24 mouse cellular contexts compared by ENCODE assay signal in the genomic region with DNA sequence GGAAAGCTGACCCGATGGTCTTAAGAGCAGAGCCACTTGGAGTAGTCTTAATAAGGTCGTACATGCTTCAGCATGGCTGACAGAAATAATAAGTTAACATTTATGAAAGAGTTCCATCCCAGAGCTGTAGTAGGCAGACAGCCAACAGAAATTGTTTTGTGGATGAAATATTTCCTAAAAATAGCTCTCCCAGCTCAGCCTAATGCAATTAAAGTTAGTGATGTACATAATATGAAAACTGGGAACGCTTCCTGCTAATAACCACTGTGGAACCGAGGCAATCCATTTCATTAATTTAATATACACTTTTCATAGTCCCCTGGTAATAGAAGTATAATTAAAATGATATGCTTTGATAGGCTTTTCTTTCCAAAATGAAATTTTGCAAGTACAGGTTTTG.
DNase-seq lines count a peak whose midpoint lies in the region; ATAC-seq and TF ChIP-seq lines count a peak whose summit lies in the region.
"Had no signal": no experiment of that assay in that cellular context is flagged by ENCODE, and none has a peak within 500 bp of the region (broad histone marks: within the 10 kb centered on the region; RNA-seq: fewer than 3 reads in every experiment).

No protein-coding gene starts in this region.

- no peaks in the 10 kb centered on the region for H3K27me3 ChIP-seq in heart, embryonic 16.5 days (ENCODE audit: control insufficient read depth, insufficient read depth, low read length)
- no peaks in the 10 kb centered on the region for H3K27me3 ChIP-seq in hindbrain, postnatal 0 days (ENCODE audit: insufficient read depth, low read length)
- no peaks in the 10 kb centered on the region for H3K27me3 ChIP-seq in hindbrain, embryonic 12.5 days
- H3K27me3 ChIP-seq in lung, postnatal 0 days (replicated peaks; ENCODE audit: insufficient read depth, low read length) = no peaks in the 10 kb centered on the region
- H3K27me3 ChIP-seq: limb, embryonic 15.5 days; liver, embryonic 15.5 days; megakaryocyte, embryonic 14.5 days; midbrain, embryonic 15.5 days; Patski had no signal

- WGBS in heart, embryonic 16.5 days = 33% methylated on average over 4 of the region's 4 CpGs
- WGBS in hindbrain, postnatal 0 days = 55% methylated on average over 4 of the region's 4 CpGs
- 84% methylated on average over 4 of the region's 4 CpGs for WGBS in hindbrain, embryonic 12.5 days
- 46% methylated on average over 4 of the region's 4 CpGs for WGBS in lung, postnatal 0 days

- peaks cover 13% of the 10 kb centered on the region for H3K4me1 ChIP-seq in heart, embryonic 16.5 days (ENCODE audit: control insufficient read depth, insufficient read depth, low read length)
- H3K4me1 ChIP-seq in hindbrain, postnatal 0 days (ENCODE audit: insufficient read depth, low read length) = 0 out of 2 replicates have a peak, but pooled peaks cover 4% of the 10 kb centered on the region
- no peaks in the 10 kb centered on the region for H3K4me1 ChIP-seq in hindbrain, embryonic 12.5 days
- H3K4me1 ChIP-seq in lung, postnatal 0 days (ENCODE audit: insufficient read depth, low read depth, low read length) = no peaks in the 10 kb centered on the region
- H3K4me1 ChIP-seq: forebrain, embryonic 10.5 days; limb, embryonic 15.5 days; liver, embryonic 15.5 days; megakaryocyte, embryonic 14.5 days; midbrain, embryonic 15.5 days had no signal

- no peak overlapping the region for H3K4me2 ChIP-seq in heart, embryonic 16.5 days (ENCODE audit: low read depth, low read length)
- no peak overlapping the region for H3K4me2 ChIP-seq in hindbrain, postnatal 0 days (ENCODE audit: low read depth, low read length)
- no peak overlapping the region for H3K4me2 ChIP-seq in hindbrain, embryonic 12.5 days (replicated peaks)
- H3K4me2 ChIP-seq in lung, postnatal 0 days (replicated peaks; ENCODE audit: low read depth, low read length) = no peak overlapping the region
- H3K4me2 ChIP-seq: limb, embryonic 15.5 days; liver, embryonic 15.5 days; midbrain, embryonic 15.5 days had no signal

- no peak for TF ChIP-seq EP300 in lung, postnatal 0 days (IDR thresholded peaks at IDR 0.05)

- TF ChIP-seq CTCF in hindbrain, postnatal 0 days (IDR thresholded peaks at IDR 0.05; ENCODE audit: low read depth) = no peak
- no peak for TF ChIP-seq CTCF in lung, postnatal 0 days (IDR thresholded peaks at IDR 0.05)
- TF ChIP-seq CTCF in brain, embryonic 14.5 days (IDR thresholded peaks at IDR 0.05; ENCODE audit: borderline replicate concordance, extremely low read depth, insufficient read depth, insufficient read length) = no peak

- no peaks in the 10 kb centered on the region for H3K9me3 ChIP-seq in heart, embryonic 16.5 days (replicated peaks; ENCODE audit: control insufficient read depth, low read length)
- H3K9me3 ChIP-seq in hindbrain, postnatal 0 days (ENCODE audit: low read length) = no peaks in the 10 kb centered on the region
- no peaks in the 10 kb centered on the region for H3K9me3 ChIP-seq in hindbrain, embryonic 12.5 days (replicated peaks)
- no peaks in the 10 kb centered on the region for H3K9me3 ChIP-seq in lung, postnatal 0 days (ENCODE audit: low read length)
- H3K9me3 ChIP-seq: forebrain, embryonic 10.5 days; limb, embryonic 15.5 days; liver, embryonic 15.5 days; megakaryocyte, embryonic 14.5 days; midbrain, embryonic 15.5 days had no signal

- H3K36me3 ChIP-seq in heart, embryonic 16.5 days (ENCODE audit: control insufficient read depth, insufficient read depth) = no peaks in the 10 kb centered on the region
- H3K36me3 ChIP-seq in hindbrain, postnatal 0 days (ENCODE audit: insufficient read depth, low read length) = no peaks in the 10 kb centered on the region
- H3K36me3 ChIP-seq in hindbrain, embryonic 12.5 days = no peaks in the 10 kb centered on the region
- H3K36me3 ChIP-seq in lung, postnatal 0 days (ENCODE audit: insufficient read depth, low read length) = no peaks in the 10 kb centered on the region
- H3K36me3 ChIP-seq: forebrain, embryonic 10.5 days; limb, embryonic 15.5 days; liver, embryonic 15.5 days; midbrain, embryonic 15.5 days had no signal

- no peak for DNase-seq in heart, postnatal 36 days
- peak; percentile 51 for DNase-seq in hindbrain, postnatal 0 days (ENCODE audit: low spot score)
- DNase-seq in lung, postnatal 0 days (ENCODE audit: low spot score) = peak; percentile 22
- no peak for DNase-seq in lung, postnatal 36 days
- peak; percentile 43 for DNase-seq in brain, embryonic 14.5 days (ENCODE audit: low read depth)
- DNase-seq in yolk sac, embryonic 10.5 days (ENCODE audit: low spot score) = no peak
- DNase-seq: adrenal gland, postnatal 36 days; cerebellum, adult 11 months; cerebellum, adult 9-11 months; gastrocnemius, postnatal 10 days; kidney, adult 2 months; lung, postnatal 14 days; thymus, adult 18-20 months; thymus, postnatal 36 days had no signal

- intact Hi-C loops in heart, postnatal 36 days (cut with DNase I) = no loop called here

- H3K4me3 ChIP-seq in heart, embryonic 16.5 days (ENCODE audit: low read length) = no peak overlapping the region
- no peak overlapping the region for H3K4me3 ChIP-seq in hindbrain, postnatal 0 days (ENCODE audit: low read length)
- H3K4me3 ChIP-seq in hindbrain, embryonic 12.5 days = no peak overlapping the region
- H3K4me3 ChIP-seq in lung, postnatal 0 days (ENCODE audit: low read depth, low read length) = no peak overlapping the region
- H3K4me3 ChIP-seq: forebrain, embryonic 10.5 days; limb, embryonic 15.5 days; liver, embryonic 15.5 days; megakaryocyte, embryonic 14.5 days; midbrain, embryonic 15.5 days had no signal

- peak overlapping the region; percentile 40 for H3K27ac ChIP-seq in heart, embryonic 16.5 days (ENCODE audit: low read length)
- H3K27ac ChIP-seq in hindbrain, postnatal 0 days = no peak overlapping the region
- H3K27ac ChIP-seq in hindbrain, embryonic 12.5 days = no peak overlapping the region
- no peak overlapping the region for H3K27ac ChIP-seq in lung, postnatal 0 days (ENCODE audit: low read length)
- H3K27ac ChIP-seq: forebrain, embryonic 10.5 days; limb, embryonic 15.5 days; liver, embryonic 15.5 days; midbrain, embryonic 15.5 days had no signal

- ATAC-seq in heart, embryonic 16.5 days (replicated peaks; ENCODE audit: extremely low read depth, insufficient read depth, low FRiP score) = no peak
- ATAC-seq in hindbrain, postnatal 0 days = no peak
- no peak for ATAC-seq in hindbrain, embryonic 12.5 days (ENCODE audit: low FRiP score)
- ATAC-seq in lung, postnatal 0 days = no peak
- ATAC-seq: forebrain, embryonic 16.5 days; inflammation-experienced regulatory T-cells, adult 6 months; midbrain, embryonic 15.5 days; Patski had no signal

- no peak overlapping the region; the same call in 1 of the 2 replicates for H3K9ac ChIP-seq in heart, embryonic 16.5 days (ENCODE audit: low read length)
- H3K9ac ChIP-seq in hindbrain, postnatal 0 days (replicated peaks; ENCODE audit: low read length) = no peak overlapping the region
- no peak overlapping the region for H3K9ac ChIP-seq in hindbrain, embryonic 12.5 days
- no peak overlapping the region for H3K9ac ChIP-seq in lung, postnatal 0 days (replicated peaks; ENCODE audit: low read depth)
- H3K9ac ChIP-seq: limb, embryonic 15.5 days; liver, embryonic 15.5 days; midbrain, embryonic 15.5 days had no signal

- TF ChIP-seq POLR2A in brain, embryonic 14.5 days (IDR thresholded peaks at IDR 0.05; ENCODE audit: borderline replicate concordance, extremely low read depth, insufficient read depth, insufficient read length, poor library complexity, severe bottlenecking) = no peak

Comparison
In these comparisons a context has a peak if more than half of its experiments do, and no peak if none do; other contexts are left out.
1. DNase-seq: peak in hindbrain, postnatal 0 days (single experiment), lung, postnatal 0 days (single experiment) and brain, embryonic 14.5 days (single experiment); none in heart, postnatal 36 days (0 of 2), lung, postnatal 36 days (single experiment) and yolk sac, embryonic 10.5 days (single experiment).